Mouse (Mus musculus) embryonic facial prominence, embryonic 13.5 days (tissue): ENCODE data around the gene 3110082J24Rik. TPM values are rescaled to one million over a fixed set of nuclear protein-coding genes. Genes with fewer than 3 reads are reported as not detected.

Source experiments
- ATAC-seq: fragments of 200-750 bp; cut with Nextera tagmentation; 2 replicates; pipeline ENCODE4 v1.8.0; 2017; ENCODE audit warnings: low read depth; ENCODE audit not compliant: insufficient number of reproducible peaks, insufficient read depth, low FRiP score, low TSS enrichment
- H3K27ac ChIP-seq: fragments of 300-500 bp; sonication (generic); 2 replicates; pipeline ENCODE4 v1.5.1; 2015; ENCODE audit warnings: moderate library complexity, mild to moderate bottlenecking, inconsistent platforms
- H3K27me3 ChIP-seq: fragments of 300-500 bp; sonication (generic); 2 replicates; pipeline ENCODE4 v1.6.1; 2015; ENCODE audit warnings: mild to moderate bottlenecking, inconsistent platforms
- H3K36me3 ChIP-seq: fragments of 300-500 bp; sonication (generic); 2 replicates; pipeline ENCODE4 v1.6.1; 2015; ENCODE audit warnings: mild to moderate bottlenecking, inconsistent platforms
- H3K4me1 ChIP-seq: fragments of 300-500 bp; sonication (generic); 2 replicates; pipeline ENCODE4 v1.6.1; 2015; ENCODE audit warnings: inconsistent platforms
- H3K4me2 ChIP-seq: fragments of 300-500 bp; sonication (generic); 2 replicates; pipeline ENCODE4 v1.6.1; 2015; ENCODE audit warnings: moderate library complexity, mild to moderate bottlenecking, inconsistent platforms
- H3K4me3 ChIP-seq: fragments of 300-500 bp; sonication (generic); 2 replicates; pipeline ENCODE4 v1.5.1; 2015; ENCODE audit warnings: mild to moderate bottlenecking, inconsistent platforms
- H3K9ac ChIP-seq: fragments of 300-500 bp; sonication (generic); 2 replicates; pipeline ENCODE4 v1.6.1; 2015; ENCODE audit warnings: mild to moderate bottlenecking, inconsistent platforms
- H3K9me3 ChIP-seq: fragments of 300-500 bp; sonication (generic); 2 replicates; pipeline ENCODE4 v1.6.1; 2016; ENCODE audit warnings: inconsistent platforms
- WGBS: fragments of 180-500 bp; shearing (Covaris S2); methylation state at CpG from one replicate; pipeline ENCODE4 v1.1.7; 2015; ENCODE audit warnings: mixed read lengths; 5-methylcytosine and 5-hydroxymethylcytosine counted together
- polyA plus RNA-seq: library from polyadenylated mRNA; unstranded; fragments of >200 nt; fragmentation: Nextera tagmentation; extraction: Ambion mirVana; gene quantifications from 2 replicates; pipeline ENCODE4 v1.2.1, GENCODE M21; 2015

3110082J24Rik gene
- polyA plus RNA-seq, 1 experiment from 2014 or later = not detected

DNA sequence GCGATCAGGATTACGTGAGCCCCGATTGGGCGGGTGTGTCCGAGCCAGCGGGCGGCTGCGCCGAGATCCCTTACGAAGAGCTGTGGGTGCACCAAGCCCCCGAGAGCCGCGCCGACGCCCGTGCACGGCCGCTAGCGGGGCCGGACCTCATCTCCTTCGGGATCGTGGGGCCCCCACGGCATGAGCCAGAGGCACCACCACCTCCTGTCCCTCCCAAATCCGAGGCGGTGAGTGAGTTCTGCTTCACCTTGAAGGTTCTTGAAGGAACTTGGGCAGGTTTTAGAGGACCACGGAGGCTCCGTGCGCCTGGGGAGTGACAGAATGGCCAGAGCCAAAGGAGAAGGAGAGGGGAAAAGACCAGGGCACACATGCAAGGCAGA, 8.9 kb upstream of the 3110082J24Rik start:
- H3K4me2 ChIP-seq = peak overlapping the region; percentile 95
- H3K36me3 ChIP-seq = peaks cover 33% of the 10 kb centered on the region
- peaks cover 72% of the 10 kb centered on the region for H3K27me3 ChIP-seq
- H3K4me1 ChIP-seq = peaks cover 25% of the 10 kb centered on the region
- H3K4me3 ChIP-seq = peak overlapping the region; percentile 60
- peak overlapping the region; percentile 75 for H3K9ac ChIP-seq
- 0 out of 2 replicates have a peak, but pooled peaks have one; percentile 7 for ATAC-seq
- H3K9me3 ChIP-seq = no peaks in the 10 kb centered on the region
- no peak overlapping the region for H3K27ac ChIP-seq
- under 1% methylated on average over 28 of the region's 28 CpGs for WGBS

DNA sequence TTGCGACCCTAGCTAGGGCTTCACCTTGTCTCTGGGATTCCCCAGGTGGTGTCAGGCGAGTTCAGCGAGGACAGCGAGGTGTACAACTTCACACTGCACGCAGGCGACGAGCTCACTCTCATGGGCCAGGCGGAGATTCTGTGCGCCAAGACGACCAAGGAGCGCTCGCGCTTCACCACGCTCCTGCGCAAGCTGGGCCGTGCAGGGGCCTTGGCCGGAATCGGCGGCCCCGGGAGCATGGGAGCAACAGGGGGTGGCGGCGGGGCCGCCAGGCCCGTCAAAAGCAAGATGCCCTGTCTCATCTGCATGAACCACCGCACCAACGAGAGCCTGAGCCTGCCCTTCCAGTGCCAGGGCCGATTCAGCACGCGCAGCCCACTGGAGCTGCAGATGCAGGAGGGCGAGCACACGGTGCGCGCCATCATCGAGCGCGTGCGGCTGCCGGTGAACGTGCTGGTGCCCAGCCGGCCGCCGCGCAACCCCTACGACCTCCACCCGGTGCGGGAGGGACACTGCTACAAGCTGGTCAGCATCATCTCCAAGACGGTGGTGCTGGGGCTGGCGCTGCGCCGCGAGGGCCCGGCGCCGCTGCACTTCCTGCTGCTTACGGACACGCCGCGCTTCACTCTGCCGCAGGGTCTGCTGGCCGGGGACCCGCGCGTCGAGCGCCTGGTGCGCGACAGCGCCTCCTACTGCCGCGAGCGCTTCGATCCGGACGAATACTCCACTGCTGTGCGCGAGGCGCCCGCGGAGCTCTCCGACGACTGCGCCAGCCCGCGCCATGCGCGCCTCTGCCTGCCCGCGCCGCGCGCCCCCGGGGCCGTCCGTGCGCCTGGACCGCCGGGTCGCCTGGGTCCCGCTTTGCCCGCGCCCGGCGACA, 8.2 kb upstream of the 3110082J24Rik start:
- H3K27me3 ChIP-seq = peaks cover 77% of the 10 kb centered on the region
- H3K9ac ChIP-seq = peak overlapping the region; percentile 75
- peaks cover 25% of the 10 kb centered on the region for H3K4me1 ChIP-seq
- peaks cover 27% of the 10 kb centered on the region for H3K36me3 ChIP-seq
- peak overlapping the region; percentile 60 for H3K4me3 ChIP-seq
- H3K4me2 ChIP-seq = peak overlapping the region; percentile 95
- no peak overlapping the region for H3K27ac ChIP-seq
- peak; percentile 62; the same call in 1 of the 2 replicates for ATAC-seq
- WGBS = under 1% methylated on average over 99 of the region's 103 CpGs
- H3K9me3 ChIP-seq = no peaks in the 10 kb centered on the region

DNA sequence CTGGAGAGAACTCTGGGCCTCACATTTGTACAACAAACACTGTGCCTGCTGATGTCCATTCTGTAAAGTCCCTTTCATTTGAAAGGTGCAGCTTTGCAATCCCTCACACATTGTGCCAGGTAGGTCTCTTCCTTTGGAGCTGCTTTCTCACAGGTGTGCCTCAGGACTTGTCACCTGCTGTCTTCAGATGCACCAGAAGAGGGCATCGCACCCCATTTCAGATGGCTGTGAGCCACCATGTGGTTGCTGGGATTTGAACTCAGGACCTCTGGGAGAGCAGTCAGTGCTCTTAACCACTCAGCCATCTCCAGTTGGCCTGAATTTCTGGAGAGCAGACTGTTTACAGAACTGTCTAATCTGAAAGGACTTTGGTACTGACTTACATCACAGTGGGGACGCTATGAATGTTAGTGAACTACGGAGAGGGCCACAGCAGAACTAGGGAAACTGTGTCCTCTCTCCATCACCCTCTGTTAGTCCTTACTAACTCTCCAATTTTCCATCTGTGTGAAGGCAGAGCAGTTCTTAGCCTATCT, 6.7 kb upstream of the 3110082J24Rik start:
- Histone ChIP-seq H3K27me3 (peaks cover 89% of the 10 kb centered on the region), H3K4me3 (no peak overlapping the region), H3K27ac (no peak overlapping the region), H3K4me2 (no peak overlapping the region), H3K9me3 (no peaks in the 10 kb centered on the region), H3K9ac (no peak overlapping the region), H3K36me3 (peaks cover 12% of the 10 kb centered on the region), H3K4me1 (peaks cover 28% of the 10 kb centered on the region)
- 81% methylated on average over 3 of the region's 3 CpGs for WGBS
- ATAC-seq = no peak

DNA sequence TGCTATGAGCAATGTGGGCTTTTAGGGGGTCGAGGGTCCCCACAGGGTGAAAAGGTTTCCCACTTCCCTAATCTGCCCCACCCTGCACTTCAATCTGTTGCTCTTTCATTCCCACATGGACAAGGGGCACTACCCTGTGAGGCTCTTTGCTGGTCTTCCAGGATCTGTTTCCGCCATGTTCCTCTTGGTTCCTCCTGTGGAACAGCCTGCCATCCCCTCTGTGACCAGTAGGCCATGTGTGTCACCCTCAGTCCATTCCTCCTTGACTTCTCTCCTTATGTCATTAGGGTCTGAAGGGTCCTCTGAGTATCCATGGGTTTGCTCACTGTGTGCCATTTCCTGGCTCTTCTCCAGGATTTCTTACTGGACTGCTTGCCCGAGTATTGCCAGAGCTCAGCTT, 5.9 kb upstream of the 3110082J24Rik start:
- no peak overlapping the region for H3K27ac ChIP-seq

DNA sequence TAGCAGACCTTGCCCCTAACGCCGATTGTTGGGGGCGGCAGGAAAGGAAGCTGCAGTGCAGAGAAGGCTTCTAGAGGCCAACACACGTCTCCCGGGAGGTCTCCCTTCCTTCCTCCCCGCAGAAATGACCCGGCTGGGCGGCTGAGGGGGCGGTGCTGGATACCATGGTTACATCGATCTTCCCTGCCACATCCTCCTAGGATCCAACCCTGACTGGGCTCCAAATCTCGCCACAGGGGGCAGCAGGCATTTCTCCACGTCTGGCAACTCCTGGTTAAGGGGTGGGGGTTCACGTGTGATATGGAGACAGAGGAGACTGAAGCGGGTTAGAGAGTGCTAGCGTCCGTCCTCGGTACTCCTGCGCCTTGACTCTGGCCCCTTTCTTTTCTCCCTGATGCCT, 5.2 kb upstream of the 3110082J24Rik start:
- no peak for ATAC-seq
- Histone ChIP-seq H3K4me1 (peaks cover 42% of the 10 kb centered on the region), H3K9me3 (no peaks in the 10 kb centered on the region), H3K4me3 (peak overlapping the region; percentile 23), H3K36me3 (no peaks in the 10 kb centered on the region), H3K9ac (peak overlapping the region; percentile 47; the same call in 1 of the 2 replicates), H3K4me2 (peak overlapping the region; percentile 52), H3K27me3 (peaks cover 96% of the 10 kb centered on the region), H3K27ac (no peak overlapping the region)
- WGBS = 1% methylated on average over 18 of the region's 18 CpGs

More for the DNA sequence above, 5.9 kb upstream of the 3110082J24Rik start:
- Histone ChIP-seq H3K27me3 (peaks cover 96% of the 10 kb centered on the region), H3K4me1 (peaks cover 36% of the 10 kb centered on the region), H3K4me3 (no peak overlapping the region), H3K4me2 (no peak overlapping the region; the same call in 1 of the 2 replicates), H3K9me3 (no peaks in the 10 kb centered on the region), H3K9ac (no peak overlapping the region), H3K36me3 (peaks cover 3% of the 10 kb centered on the region)
- 69% methylated on average over 3 of the region's 3 CpGs for WGBS
- ATAC-seq = no peak

DNA sequence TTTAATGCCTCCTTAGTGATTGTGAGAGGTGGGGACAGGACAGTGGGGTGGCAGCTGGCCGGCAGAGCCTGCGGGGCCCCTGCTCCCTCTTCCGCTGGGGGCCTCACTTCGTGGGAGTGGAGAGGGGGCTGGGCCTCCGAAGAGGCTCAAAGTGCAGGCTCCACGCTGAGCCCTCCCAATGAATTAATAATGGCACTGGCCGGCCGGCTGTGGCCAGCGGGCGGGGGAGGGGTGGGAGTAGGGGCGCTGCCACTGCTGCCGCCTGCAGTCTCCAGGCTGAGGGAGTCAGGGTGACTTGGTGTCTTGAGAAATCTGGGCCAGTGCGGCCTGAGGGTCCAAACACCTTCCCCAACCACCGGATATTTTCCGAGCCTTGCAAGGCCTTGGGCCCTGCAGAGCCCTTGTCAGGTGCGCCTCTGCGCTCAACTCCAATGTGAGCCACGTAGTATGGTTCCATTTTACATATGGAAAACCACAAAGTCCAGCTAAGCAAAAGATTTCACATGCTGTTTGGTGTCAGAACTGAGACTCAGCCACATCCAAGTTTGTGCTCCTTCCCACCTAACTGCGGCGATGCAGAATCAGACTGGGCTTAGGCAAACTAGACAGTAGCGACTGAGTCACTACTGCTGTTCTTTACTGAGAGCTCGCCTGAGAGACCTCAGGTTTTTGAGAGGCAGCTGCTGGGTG, 4.6 kb upstream of the 3110082J24Rik start:
- no peaks in the 10 kb centered on the region for H3K9me3 ChIP-seq
- ATAC-seq = no peak
- H3K4me3 ChIP-seq = peak overlapping the region; percentile 23
- H3K9ac ChIP-seq = peak overlapping the region; percentile 47; the same call in 1 of the 2 replicates
- H3K27me3 ChIP-seq = peaks cover 96% of the 10 kb centered on the region
- peaks cover 48% of the 10 kb centered on the region for H3K4me1 ChIP-seq
- H3K27ac ChIP-seq = no peak overlapping the region
- H3K4me2 ChIP-seq = peak overlapping the region; percentile 52
- 8% methylated on average over 22 of the region's 22 CpGs for WGBS
- no peaks in the 10 kb centered on the region for H3K36me3 ChIP-seq

DNA sequence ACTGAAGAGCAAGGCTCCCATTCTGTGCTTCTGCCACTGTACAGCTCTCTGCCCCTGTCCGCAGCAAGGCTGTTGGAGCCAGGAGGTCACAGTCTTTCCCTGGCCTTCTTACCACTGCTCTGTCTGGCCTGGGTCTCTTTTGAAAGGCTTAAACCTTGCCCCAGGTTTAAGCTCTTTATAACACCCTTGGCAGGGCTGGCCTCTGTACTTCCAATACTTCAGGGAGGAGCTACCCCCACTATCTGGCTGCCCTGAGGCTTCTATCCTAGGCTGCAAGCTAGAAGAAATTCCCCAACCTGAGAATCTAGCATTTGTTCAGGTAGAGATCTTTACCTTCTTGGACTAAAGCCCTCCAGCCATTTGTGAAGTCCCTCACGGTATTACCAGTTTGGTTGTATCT, 4.0 kb upstream of the 3110082J24Rik start:
- no peak overlapping the region for H3K4me3 ChIP-seq
- no peak overlapping the region for H3K9ac ChIP-seq
- H3K36me3 ChIP-seq = no peaks in the 10 kb centered on the region
- H3K27me3 ChIP-seq = peaks cover 96% of the 10 kb centered on the region
- no peak for ATAC-seq
- 38% methylated on average over 2 of the region's 2 CpGs for WGBS
- H3K9me3 ChIP-seq = no peaks in the 10 kb centered on the region
- H3K4me1 ChIP-seq = peaks cover 53% of the 10 kb centered on the region
- no peak overlapping the region for H3K4me2 ChIP-seq
- no peak overlapping the region for H3K27ac ChIP-seq

DNA sequence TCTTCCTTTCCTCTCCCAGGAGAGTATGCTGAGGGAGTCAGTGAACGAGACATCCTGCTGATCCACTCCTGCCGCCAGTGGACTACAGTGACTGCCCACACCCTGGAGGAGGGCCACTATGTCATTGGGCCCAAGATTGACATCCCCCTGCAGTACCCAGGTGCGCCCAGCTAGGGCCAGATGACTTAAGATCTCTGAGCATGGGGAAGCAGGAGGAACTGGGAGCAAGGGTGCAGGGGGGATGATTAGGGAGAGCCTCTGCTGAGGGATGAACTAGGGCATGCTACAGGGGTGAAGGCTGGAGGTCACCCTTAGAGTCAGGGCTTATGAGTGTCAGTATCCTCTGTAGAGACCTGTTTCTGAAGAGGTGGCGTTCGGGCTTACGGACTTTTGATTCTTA, 2.3 kb upstream of the 3110082J24Rik start:
- H3K36me3 ChIP-seq = no peaks in the 10 kb centered on the region
- no peak overlapping the region for H3K9ac ChIP-seq
- H3K9me3 ChIP-seq = no peaks in the 10 kb centered on the region
- H3K4me3 ChIP-seq = no peak overlapping the region
- H3K27ac ChIP-seq = no peak overlapping the region
- H3K27me3 ChIP-seq = peaks cover 96% of the 10 kb centered on the region
- WGBS = 63% methylated on average over 6 of the region's 6 CpGs
- no peak for ATAC-seq
- peaks cover 45% of the 10 kb centered on the region for H3K4me1 ChIP-seq
- H3K4me2 ChIP-seq = no peak overlapping the region

DNA sequence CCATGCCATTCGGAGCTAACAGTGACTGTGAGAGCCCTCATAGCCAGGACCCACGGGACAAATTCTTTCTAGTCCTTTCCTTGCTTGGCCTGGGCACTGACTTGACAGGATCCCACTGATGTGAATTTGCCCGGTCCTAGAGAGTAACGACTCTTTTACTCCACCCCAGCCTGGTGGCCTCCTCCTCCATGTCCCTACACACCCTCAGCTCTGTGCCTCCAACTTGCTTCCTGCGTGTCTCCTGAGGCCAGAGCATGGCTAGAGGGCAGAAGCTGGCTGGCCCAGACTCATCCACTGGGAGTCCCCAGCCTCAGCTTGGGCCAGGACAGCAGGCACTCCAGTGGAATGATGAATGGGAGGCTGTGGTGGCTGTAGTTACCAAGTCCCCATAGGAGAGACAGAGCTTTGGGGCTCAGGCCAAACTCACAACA, 1.7 kb upstream of the 3110082J24Rik start:
- no peaks in the 10 kb centered on the region for H3K9me3 ChIP-seq
- H3K4me1 ChIP-seq = peaks cover 45% of the 10 kb centered on the region
- no peak overlapping the region for H3K27ac ChIP-seq
- H3K36me3 ChIP-seq = no peaks in the 10 kb centered on the region
- 0 out of 2 replicates have a peak overlapping the region, but pooled peaks have one; percentile 40 for H3K9ac ChIP-seq
- peaks cover 96% of the 10 kb centered on the region for H3K27me3 ChIP-seq
- WGBS = 6% methylated on average over 5 of the region's 5 CpGs
- no peak for ATAC-seq
- no peak overlapping the region for H3K4me3 ChIP-seq
- no peak overlapping the region for H3K4me2 ChIP-seq

DNA sequence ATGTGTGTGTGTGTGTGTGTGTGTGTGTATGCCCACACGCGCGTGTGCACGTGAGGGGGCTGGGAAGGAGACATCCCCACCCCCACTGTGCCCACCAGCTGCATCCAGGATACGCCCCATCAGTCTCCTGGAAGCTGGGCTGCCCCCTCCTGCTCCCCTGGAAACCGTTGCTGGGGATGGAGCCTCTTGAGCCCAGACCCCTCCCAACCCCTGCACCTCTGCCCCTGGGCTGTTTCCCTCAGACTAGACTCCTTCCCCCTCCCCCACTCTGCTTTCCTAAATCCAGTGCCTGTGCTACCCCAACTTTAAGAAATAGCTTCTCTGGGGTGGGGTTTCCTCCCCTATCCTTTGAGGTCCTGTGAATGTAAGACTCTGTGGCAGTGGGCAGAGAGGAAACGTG, 1.3 kb upstream of the 3110082J24Rik start:
- H3K4me2 ChIP-seq = no peak overlapping the region
- no peaks in the 10 kb centered on the region for H3K36me3 ChIP-seq
- H3K9me3 ChIP-seq = no peaks in the 10 kb centered on the region; the same call in 1 of the 2 replicates
- peaks cover 45% of the 10 kb centered on the region for H3K4me1 ChIP-seq
- H3K4me3 ChIP-seq = no peak overlapping the region
- peaks cover 96% of the 10 kb centered on the region for H3K27me3 ChIP-seq
- no peak overlapping the region for H3K27ac ChIP-seq
- WGBS = 1% methylated on average over 7 of the region's 7 CpGs
- 0 out of 2 replicates have a peak overlapping the region, but pooled peaks have one; percentile 11 for H3K9ac ChIP-seq
- ATAC-seq = no peak

DNA sequence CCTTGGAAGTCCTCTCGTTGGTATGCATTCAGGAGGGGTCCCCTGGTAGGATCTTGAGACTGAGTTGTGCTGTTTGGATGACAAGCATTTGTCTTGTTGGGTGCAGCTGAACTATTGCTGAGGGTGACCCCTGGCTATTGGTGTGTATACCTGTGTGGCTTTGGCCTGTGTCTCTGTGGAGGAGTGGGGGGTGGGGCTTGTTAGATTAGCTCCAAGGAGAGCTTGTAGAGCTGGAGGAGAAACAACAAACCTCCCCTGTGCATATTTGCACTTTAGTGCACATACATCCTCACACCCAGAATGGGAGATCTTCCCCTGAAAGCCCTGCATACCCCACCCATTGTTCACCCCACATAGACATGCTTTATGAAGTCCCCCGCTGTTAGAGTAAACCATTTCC, 870 bp upstream of the 3110082J24Rik start:
- Histone ChIP-seq H3K9ac (no peak overlapping the region), H3K4me2 (no peak overlapping the region), H3K4me3 (no peak overlapping the region), H3K27ac (no peak overlapping the region), H3K36me3 (no peaks in the 10 kb centered on the region), H3K4me1 (peaks cover 45% of the 10 kb centered on the region), H3K9me3 (no peaks in the 10 kb centered on the region; the same call in 1 of the 2 replicates), H3K27me3 (peaks cover 92% of the 10 kb centered on the region)
- 15% methylated on average over 2 of the region's 2 CpGs for WGBS
- ATAC-seq = no peak
